Mouse (Mus musculus) kidney, adult 18-20 months (tissue): ENCODE data around the gene Pcid2.

Experiments used
- DNase-seq: peaks from one replicate; pipeline ENCODE4 v3.0.0; 2021

Pcid2 gene

GRCm38 (mm10) chr8:13105087-13105881, at the start of gene Pcid2, which contains the start of gene Cul4a:
Gene Pcid2, minus strand, starts transcription at chr8:13105459.
Gene Cul4a, plus strand, starts transcription at chr8:13105621.
- DNase-seq, result peak; percentile 95

GRCm38 (mm10) chr8:13154099-13154498, 48.8 kb upstream of the Pcid2 start:
- no peak for DNase-seq

DNA sequence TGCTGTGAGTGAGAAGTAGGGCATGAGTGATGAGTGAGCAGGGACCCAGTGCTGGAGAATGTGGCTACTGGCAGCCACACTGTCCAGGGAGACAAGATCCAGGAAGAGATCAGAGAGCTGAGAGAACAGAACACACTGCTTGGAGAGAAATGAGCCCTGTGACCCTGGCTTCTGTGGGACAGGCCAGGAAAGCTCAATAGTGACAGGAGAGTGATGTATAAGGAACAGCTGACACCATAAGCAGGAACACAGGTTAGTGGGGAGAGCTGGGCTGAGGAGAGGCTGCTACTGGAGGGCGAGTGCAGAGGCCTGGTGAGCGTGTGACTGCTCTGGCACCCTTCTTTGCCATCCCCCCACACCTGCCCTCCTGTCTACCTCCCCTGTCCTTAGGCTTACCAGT, 45.7 kb upstream of the Pcid2 start:
- DNase-seq, result no peak

DNA sequence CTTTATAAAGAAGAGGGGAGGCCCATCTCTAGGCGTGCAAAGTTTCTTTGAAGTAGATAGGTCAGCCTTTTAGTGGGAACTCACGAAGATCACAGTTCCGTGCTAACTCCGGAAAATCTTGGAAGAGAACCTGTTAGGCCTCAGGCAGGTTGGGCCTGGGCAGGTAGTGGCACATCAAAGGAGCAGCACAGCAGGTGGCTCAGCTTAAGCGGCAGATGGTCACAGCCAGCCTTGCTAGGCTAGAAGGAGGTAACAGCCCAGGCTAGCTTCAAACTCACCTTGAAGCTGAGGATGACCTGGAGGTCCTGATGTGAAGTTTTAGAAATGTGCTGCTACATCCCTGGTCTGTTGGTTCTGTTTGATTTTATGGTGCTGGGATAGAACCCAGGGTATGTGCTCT, 44.6 kb upstream of the Pcid2 start:
- no peak for DNase-seq

DNA sequence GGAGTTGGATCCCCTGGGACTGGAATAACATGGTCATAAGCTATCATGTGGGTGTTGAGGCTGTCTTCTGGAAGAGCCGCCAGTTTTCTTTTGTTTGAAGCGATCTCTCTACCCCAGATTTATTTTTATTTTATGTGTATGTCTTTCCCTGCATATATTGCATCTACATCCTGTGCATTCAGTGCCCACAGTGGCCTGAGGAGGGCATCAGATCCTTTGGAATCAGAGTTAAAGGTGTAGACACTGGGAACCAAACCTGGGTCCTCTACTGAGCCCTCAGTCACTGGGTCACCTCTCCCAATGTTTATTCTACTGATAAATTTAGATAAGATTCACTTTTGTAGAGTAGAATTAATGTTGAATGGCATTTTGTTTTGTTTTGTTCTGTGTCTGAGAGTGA, 44.0 kb upstream of the Pcid2 start:
- no peak for DNase-seq

- no peak for DNase-seq
Observed at GRCm38 (mm10) chr8:13148476-13148875, 43.2 kb upstream of the Pcid2 start.

- DNase-seq, result no peak
Observed at GRCm38 (mm10) chr8:13141681-13142080, 36.4 kb upstream of the Pcid2 start.

DNA sequence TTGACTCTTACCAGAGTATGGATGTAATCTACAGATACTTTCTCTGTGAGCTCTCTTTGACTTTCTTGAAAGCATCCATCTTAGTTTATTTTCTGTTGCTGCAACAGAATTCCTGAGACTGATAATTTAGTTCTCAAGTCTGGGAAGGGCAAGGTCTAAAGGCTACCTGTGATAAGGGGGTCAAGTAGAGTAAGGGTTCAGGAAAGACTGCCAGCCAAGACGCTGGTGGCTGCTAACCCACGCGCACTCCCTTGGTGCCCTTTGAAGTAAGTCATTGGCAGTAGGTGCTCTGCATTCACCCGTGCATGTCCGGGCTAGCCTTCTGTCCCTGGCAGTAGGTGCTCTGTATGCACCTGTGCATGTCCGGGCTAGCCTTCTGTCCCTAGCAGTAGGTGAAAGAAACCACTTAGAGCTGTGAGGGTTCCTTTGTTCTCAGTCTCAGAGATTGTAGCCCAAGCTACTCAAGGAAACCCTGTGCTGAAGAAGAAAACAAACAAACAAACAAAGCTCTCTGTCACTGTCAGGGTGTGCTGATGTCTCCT, 34.5 kb upstream of the Pcid2 start:
- no peak for DNase-seq

DNA sequence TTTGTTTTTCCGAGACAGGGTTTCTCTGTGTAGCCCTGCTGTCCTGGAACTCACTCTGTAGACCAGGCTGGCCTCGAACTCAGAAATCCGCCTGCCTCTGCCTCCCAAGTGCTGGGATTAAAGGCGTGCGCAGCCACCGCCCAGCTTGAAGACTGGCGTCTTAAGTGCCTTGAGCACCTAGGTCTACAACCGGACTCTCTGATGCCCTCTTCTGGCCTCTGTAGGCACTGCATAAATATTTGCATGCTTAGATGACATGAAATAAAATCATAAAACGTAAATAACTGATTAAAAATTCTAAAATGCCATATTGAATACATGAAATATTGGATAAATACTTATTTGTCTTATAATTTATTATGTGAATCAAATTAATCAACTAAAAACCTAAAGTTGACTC, 27.0 kb upstream of the Pcid2 start:
- DNase-seq, result peak; percentile 61

DNA sequence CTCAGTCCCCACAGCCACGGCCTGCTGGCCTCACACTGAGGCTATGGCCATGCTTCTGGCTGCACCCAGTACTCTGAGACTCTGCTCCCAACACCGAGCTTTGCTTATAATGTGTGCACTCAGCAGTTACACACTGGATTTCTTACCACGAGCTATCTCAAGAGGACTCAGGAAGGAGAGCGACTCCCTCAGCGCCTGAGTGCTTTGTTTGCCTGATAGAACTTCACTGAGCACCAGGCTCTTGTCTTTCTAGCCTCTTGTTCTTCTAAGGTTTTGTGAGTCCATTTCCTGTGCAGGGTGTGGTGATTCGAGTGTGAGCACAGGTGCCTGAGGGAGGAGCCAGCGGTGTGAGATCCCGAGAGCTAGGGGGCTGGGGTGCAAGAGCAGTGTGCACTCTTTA, 19.6 kb upstream of the Pcid2 start:
- DNase-seq, result no peak

GRCm38 (mm10) chr8:13122887-13123421, 17.7 kb upstream of the Pcid2 start:
- no peak for DNase-seq

DNA sequence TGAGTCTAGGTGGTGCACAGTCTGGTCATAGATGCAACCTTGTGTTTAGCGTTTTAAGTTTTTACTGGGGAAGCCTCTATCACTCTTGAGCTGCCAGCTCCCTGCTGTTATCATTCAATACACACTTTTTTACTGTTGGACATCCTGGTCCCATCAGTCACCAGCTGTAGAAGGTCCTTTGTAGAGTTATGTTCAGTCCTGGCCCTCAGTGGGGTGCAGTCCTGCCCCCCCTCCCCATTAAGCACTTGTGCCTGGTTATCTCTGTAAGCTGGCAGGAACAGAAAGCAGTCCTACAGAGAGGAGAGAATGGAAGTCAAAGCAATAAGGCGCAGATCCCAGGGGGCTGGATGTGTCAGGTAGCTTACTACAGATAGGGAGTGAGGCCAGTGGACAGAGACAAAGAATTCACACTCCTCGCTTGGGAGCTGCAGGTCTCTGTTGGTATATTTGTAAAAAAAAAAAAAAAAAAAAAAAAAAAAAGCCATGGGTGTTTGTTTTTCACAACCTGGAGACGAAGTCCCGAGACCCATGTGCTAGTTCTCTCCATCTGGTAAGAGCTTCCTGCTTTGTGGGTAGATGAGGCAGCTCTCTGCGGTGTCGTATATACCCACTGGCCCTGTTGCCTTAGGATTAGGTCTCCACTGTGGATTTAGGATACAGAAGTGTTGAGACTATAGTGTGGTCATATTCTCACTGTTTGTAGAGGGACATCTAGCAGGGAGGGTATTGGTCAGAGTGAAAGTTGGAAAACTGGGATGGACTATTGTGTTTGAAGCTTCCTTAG, 15.8 kb upstream of the Pcid2 start:
- DNase-seq, result no peak

GRCm38 (mm10) chr8:13118516-13118915, 13.3 kb upstream of the Pcid2 start:
- DNase-seq, result no peak

DNA sequence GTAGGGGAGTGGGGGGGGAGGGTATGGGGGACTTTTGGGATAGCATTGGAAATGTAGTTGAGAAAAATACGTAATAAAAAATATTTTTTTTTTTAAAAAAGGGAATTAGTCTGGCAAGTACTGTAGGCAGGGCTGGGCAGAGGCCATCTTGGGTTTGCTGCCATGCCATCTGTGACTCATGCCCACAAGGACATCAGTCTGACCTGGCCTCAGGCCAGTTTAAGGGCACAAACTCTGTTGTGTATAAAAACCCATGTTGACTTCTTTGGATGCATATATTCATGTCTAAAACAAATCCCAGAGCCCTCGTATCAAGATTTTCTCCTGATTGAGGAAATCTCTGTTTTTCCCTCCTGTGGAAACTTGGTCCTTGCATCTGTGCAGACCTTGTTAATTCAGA, 11.8 kb upstream of the Pcid2 start:
- DNase-seq, result no peak

DNA sequence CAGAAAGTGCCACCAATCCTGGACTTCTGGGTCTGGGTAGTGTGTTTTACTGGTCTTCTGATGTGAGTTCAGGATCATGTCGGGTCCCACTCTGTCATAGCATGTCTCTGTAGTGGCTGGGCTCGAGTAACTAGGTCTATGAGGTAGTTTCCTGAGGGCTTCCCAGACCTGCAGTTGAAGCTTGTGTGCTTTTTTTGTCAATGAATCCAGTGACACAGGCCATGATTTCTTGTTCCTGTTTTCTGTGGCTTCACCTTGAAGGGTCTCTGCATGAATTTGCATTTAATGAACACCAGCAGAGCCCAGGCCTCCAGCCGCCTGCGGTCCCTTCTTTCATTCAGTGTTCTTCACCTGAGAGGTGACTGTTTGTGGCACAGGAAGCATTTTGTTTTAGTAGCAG, 8.0 kb upstream of the Pcid2 start:
- DNase-seq, result no peak

DNA sequence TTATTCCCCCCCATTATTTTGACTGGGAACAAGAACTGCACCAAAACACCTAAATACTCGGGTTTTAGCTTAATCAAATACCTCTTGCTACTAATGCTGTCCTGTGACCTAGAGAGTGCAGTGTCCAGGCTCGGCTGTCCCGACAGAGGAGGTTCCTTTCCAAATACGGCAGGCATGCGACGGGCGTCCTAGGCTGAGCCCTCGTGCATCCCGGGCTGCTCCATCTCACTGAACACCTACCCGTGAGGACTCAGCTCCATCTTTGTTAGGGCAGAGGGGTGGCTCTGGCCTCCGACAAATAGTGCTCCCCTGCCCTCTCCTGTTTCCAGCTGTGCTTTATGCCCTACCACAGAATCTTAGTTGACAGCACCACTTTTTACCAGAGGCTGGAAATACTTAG, 6.7 kb upstream of the Pcid2 start:
- DNase-seq, result no peak

DNA sequence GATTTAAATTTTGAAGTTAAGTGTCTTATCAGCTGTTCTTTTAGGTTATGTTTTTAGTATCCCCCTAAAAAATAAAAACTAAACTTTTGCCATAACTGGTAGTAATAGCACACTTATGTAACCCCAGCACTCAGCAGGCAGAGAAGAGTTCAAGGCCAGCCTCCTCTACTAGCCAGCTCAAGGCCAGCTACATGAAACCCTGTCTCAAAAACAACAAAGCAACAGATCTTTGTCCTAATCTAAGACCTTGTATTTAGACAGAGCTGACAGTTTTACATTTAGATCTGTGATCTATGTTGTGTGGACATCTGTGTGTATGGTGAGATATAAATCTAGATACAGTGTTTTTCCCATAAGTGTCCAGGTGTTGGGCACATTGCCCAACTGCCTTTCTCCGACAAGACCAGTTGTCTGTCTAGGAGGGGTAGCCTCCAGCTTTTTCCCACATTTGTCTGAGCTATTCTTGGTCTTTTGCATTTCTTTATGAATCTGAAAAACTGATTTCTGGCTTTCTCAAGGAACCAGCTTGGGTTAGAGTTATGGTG, 4.2 kb upstream of the Pcid2 start:
- no peak for DNase-seq

- no peak for DNase-seq
Observed at GRCm38 (mm10) chr8:13108967-13109366, 3.7 kb upstream of the Pcid2 start.

- no peak for DNase-seq
Observed at GRCm38 (mm10) chr8:13107990-13108638, 2.9 kb upstream of the Pcid2 start.

GRCm38 (mm10) chr8:13105908-13106551, 771 bp upstream of the Pcid2 start:
- DNase-seq, result no peak

- DNase-seq, result peak; percentile 91
Observed at GRCm38 (mm10) chr8:13104691-13105086, 570 bp downstream of the Pcid2 start.

- DNase-seq, result no peak
Observed at GRCm38 (mm10) chr8:13077542-13077941, 27.7 kb downstream of the Pcid2 start.
